10 mouse cellular contexts compared by ENCODE assay signal in the genomic region with DNA sequence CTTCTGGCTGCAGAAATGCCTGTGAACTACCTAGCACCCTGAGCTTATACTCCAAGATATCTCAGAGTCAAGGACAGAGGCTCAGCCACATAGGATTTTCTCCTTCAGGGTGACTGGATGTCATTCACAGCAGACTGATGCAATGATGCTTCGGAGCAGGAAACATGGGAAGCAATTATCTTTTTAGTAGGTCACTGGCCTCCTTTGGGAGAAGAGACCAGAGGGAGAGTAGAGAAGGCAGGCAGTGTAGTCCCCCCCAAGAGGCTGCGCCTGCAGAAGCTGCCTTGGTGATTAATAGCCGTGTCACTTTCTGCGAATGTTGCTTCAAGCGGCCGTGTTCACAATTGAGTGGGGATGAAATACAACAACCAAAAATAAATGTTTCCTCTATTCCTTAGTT.
DNase-seq lines count a peak whose midpoint lies in the region; ATAC-seq lines count a peak whose summit lies in the region.
"Had no signal": no experiment of that assay in that cellular context is flagged by ENCODE, and none has a peak within 500 bp of the region (broad histone marks: within the 10 kb centered on the region; RNA-seq: fewer than 3 reads in every experiment).

No protein-coding gene starts in this region.

- H3K9me3 ChIP-seq in neural tube, embryonic 11.5 days (ENCODE audit: control insufficient read depth, low read length): no peaks in the 10 kb centered on the region
- H3K9me3 ChIP-seq in midbrain, embryonic 14.5 days (ENCODE audit: control insufficient read depth, low read length): no peaks in the 10 kb centered on the region
- no peaks in the 10 kb centered on the region for H3K9me3 ChIP-seq in liver, embryonic 11.5 days (ENCODE audit: control insufficient read depth, low read length)
- H3K9me3 ChIP-seq: G1E; liver, embryonic 15.5 days had no signal

- no peaks in the 10 kb centered on the region for H3K36me3 ChIP-seq in neural tube, embryonic 11.5 days (ENCODE audit: control insufficient read depth, insufficient read depth, low read length)
- no peaks in the 10 kb centered on the region for H3K36me3 ChIP-seq in midbrain, embryonic 14.5 days (ENCODE audit: control insufficient read depth, insufficient read depth, low read length)
- H3K36me3 ChIP-seq in liver, embryonic 11.5 days (ENCODE audit: control insufficient read depth, insufficient read depth, low read length): no peaks in the 10 kb centered on the region
- H3K36me3 ChIP-seq: G1E; liver, embryonic 15.5 days had no signal

- H3K27ac ChIP-seq in neural tube, embryonic 11.5 days (ENCODE audit: low read depth, low read length): 0 out of 2 replicates have a peak overlapping the region, but pooled peaks have one; percentile 23
- H3K27ac ChIP-seq in midbrain, embryonic 14.5 days (replicated peaks; ENCODE audit: low read depth, low read length): peak overlapping the region; percentile 63
- H3K27ac ChIP-seq in liver, embryonic 11.5 days (ENCODE audit: low read depth, low read length): no peak overlapping the region
- H3K27ac ChIP-seq: liver, embryonic 15.5 days had no signal

- no peak for ATAC-seq in neural tube, embryonic 11.5 days (ENCODE audit: insufficient read depth, low FRiP score, low TSS enrichment)
- no peak for ATAC-seq in midbrain, embryonic 14.5 days (ENCODE audit: low FRiP score, low TSS enrichment)
- no peak for ATAC-seq in liver, embryonic 11.5 days (replicated peaks; ENCODE audit: low FRiP score)

- H3K4me3 ChIP-seq in neural tube, embryonic 11.5 days (ENCODE audit: low read depth, low read length): no peak overlapping the region
- H3K4me3 ChIP-seq in midbrain, embryonic 14.5 days (replicated peaks; ENCODE audit: low read depth, low read length): no peak overlapping the region
- no peak overlapping the region for H3K4me3 ChIP-seq in liver, embryonic 11.5 days (ENCODE audit: low read depth, low read length)
- H3K4me3 ChIP-seq: liver, embryonic 15.5 days had no signal

- H3K4me2 ChIP-seq in neural tube, embryonic 11.5 days (ENCODE audit: low read depth): no peak overlapping the region
- peak overlapping the region; percentile 1; the same call in 1 of the 2 replicates for H3K4me2 ChIP-seq in midbrain, embryonic 14.5 days (ENCODE audit: low read length)
- H3K4me2 ChIP-seq in liver, embryonic 11.5 days: no peak overlapping the region
- H3K4me2 ChIP-seq: liver, embryonic 15.5 days had no signal

- DNase-seq in heart, adult 11 months: peak; percentile 86
- DNase-seq in heart, postnatal 4 days: no peak
- DNase-seq in neural tube, embryonic 11.5 days (ENCODE audit: low spot score): no peak
- no peak for DNase-seq in neural tube, embryonic 10.5 days (ENCODE audit: extremely low spot score, low spot score)
- DNase-seq in midbrain, embryonic 14.5 days: peak; percentile 58
- peak; percentile 6 to 10 for DNase-seq in right cerebral cortex, postnatal 36 days (ENCODE audit: low spot score in 2 of 2)
- no peak for DNase-seq in adrenal gland, adult 18-20 months (ENCODE audit: low spot score in 2 of 2)
- DNase-seq in liver, embryonic 11.5 days (ENCODE audit: low spot score): no peak

- H3K27me3 ChIP-seq in neural tube, embryonic 11.5 days (ENCODE audit: control insufficient read depth, insufficient read depth, low read length): no peaks in the 10 kb centered on the region
- H3K27me3 ChIP-seq in midbrain, embryonic 14.5 days (ENCODE audit: control insufficient read depth, insufficient read depth, low read length): no peaks in the 10 kb centered on the region
- H3K27me3 ChIP-seq in liver, embryonic 11.5 days (replicated peaks; ENCODE audit: control insufficient read depth, insufficient read depth, low read length): no peaks in the 10 kb centered on the region
- H3K27me3 ChIP-seq: liver, embryonic 15.5 days had no signal

- H3K9ac ChIP-seq in neural tube, embryonic 11.5 days (ENCODE audit: low read length): no peak overlapping the region
- H3K9ac ChIP-seq in midbrain, embryonic 14.5 days (replicated peaks; ENCODE audit: low read length): no peak overlapping the region
- no peak overlapping the region for H3K9ac ChIP-seq in liver, embryonic 11.5 days (ENCODE audit: low read depth, low read length)
- H3K9ac ChIP-seq: liver, embryonic 15.5 days had no signal

- 27% methylated on average over 6 of the region's 6 CpGs for WGBS in neural tube, embryonic 11.5 days
- 32% methylated on average over 6 of the region's 6 CpGs for WGBS in midbrain, embryonic 14.5 days
- 68% methylated on average over 6 of the region's 6 CpGs for WGBS in liver, embryonic 11.5 days

- peaks cover 5% of the 10 kb centered on the region; the same call in 1 of the 2 replicates for H3K4me1 ChIP-seq in neural tube, embryonic 11.5 days (ENCODE audit: control insufficient read depth, insufficient read depth, low read length)
- H3K4me1 ChIP-seq in midbrain, embryonic 14.5 days (ENCODE audit: control insufficient read depth, insufficient read depth, low read length): peaks cover 11% of the 10 kb centered on the region
- H3K4me1 ChIP-seq in liver, embryonic 11.5 days (replicated peaks; ENCODE audit: control insufficient read depth, insufficient read depth, low read length): no peaks in the 10 kb centered on the region
- H3K4me1 ChIP-seq: liver, embryonic 15.5 days had no signal

Comparison
In these comparisons a context has a peak if more than half of its experiments do, and no peak if none do; other contexts are left out.
1. DNase-seq: peak in heart, adult 11 months (single experiment), midbrain, embryonic 14.5 days (single experiment) and right cerebral cortex, postnatal 36 days (2 of 2); none in heart, postnatal 4 days (single experiment), neural tube, embryonic 11.5 days (single experiment), neural tube, embryonic 10.5 days (single experiment), adrenal gland, adult 18-20 months (0 of 2) and liver, embryonic 11.5 days (single experiment).